Mouse (Mus musculus): ENCODE data around the gene Arfgap3.

Arfgap3 gene

DNA sequence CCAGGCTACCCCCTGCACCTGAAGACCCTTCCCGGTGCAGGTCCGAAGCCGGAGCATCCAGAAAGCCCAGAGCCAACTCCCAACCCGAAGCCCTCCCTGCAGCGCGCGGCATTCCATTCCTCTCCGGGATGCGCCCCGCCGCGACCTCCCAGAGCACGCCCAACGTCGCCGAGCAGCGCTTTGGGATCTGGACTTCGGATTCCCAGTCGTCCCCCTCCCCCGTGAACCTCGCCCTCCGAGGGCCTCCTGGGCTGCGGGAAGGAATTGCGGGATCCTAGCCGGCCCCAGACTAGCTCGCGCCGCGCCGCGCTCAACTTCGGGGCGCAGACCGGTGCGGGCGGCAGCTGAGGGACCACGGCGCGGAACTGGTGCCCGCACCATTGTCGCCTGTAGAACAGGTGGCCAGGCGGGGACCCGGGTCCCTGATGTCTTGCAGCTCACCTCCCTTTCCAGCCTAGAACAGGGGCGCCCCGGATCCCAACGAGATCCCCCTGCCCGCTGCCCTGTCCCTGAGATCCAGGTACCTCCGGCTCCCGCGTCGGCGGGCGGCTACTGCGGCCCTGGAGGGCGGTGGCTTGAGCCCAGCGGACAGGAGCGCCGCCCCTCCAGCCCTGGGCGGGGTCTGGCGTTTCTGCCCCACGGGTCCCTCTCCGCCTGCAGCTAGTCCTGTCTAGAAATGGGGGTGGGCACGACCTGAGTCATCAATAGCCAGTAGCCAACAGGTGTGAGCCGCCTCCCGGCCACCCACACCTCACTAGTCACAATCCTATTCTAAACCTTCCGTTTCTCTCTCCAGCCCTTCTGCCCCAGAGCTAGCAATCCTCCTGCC lies 98.7 kb downstream of the Arfgap3 start, which contains the start of gene A4galt:
TSS of gene A4galt (minus strand) at position 599 of the 829 bp plus-strand sequence.
- no peak for DNase-seq

DNA sequence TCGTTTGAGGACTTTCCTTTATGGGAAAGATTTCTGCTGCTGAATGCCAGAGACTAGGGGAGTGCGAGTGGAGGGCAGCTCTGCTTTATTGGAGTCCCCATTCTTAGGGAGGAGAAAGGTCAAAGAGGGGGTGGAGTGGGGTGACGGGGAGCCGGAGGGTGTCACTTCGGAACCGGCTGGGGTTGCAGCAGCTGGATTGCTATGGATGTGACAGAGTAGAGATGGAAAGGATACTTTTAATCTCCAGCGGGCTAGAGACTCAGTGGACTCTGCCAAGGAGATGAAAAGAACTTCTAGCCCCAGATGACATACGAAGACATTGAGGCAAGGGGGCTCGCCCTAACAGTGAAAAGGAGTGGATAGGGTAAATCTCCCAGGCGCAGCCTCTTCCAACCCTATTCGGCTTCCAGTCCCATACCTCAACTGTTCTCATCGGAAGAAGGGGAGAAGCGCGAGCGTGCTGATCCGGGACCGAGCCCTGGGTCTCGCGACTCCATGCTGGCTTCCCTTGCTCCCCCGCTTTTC lies 99.3 kb downstream of the Arfgap3 start:
- DNase-seq, result no peak

Measured in cerebellum, postnatal 14 days (tissue).